Mouse (Mus musculus): ENCODE measurements around the gene Ethe1. TPM values are rescaled to one million over a fixed set of nuclear protein-coding genes. Genes with fewer than 3 reads are reported as not detected.
"Not testable (repeated sequence)": the region's sequence is repeated elsewhere in the genome, so short reads cannot be mapped to it uniquely, and the experiment has no call there.

Gene Ethe1
- total and polyA plus RNA-seq, 3 experiments = 21.0 to 33.3 TPM; not detected in 1

- TF ChIP-seq GATA1 (IDR thresholded peaks at IDR 0.05; ENCODE audit: low read depth, low read length) (peak; percentile 64), MYC (IDR thresholded peaks at IDR 0.05; ENCODE audit: low read depth, low read length) (peak; percentile 69), MAX (IDR thresholded peaks at IDR 0.05; ENCODE audit: low read length) (peak; percentile 80), ETS1 (IDR thresholded peaks at IDR 0.05; ENCODE audit: low read depth, low read length) (peak; percentile 67; the same call in 1 of the 2 replicates), SIN3A (IDR thresholded peaks at IDR 0.05; ENCODE audit: low read length) (no peak)
- Histone ChIP-seq H3K4me1 (ENCODE audit: control insufficient read depth in 1 of 2, insufficient read depth in 2 of 2, low read length in 2 of 2) (peaks cover 0 to 36% of the 10 kb centered on the region in 2 experiments; a peak in 2 of 4 replicates), H3K79me2 (ENCODE audit: control insufficient read depth, insufficient read depth, low read length, poor library complexity) (peaks cover 1% of the 10 kb centered on the region; the same call in 1 of the 2 replicates), H3K9me3 (replicated peaks; ENCODE audit: insufficient read depth, low read length) (no peaks in the 10 kb centered on the region), H3K27me3 (ENCODE audit: control insufficient read depth in 1 of 2, insufficient read depth in 2 of 2, low read length in 2 of 2) (no peaks in the 10 kb centered on the region), H3K9ac (ENCODE audit: control insufficient read depth, low read depth, low read length, poor library complexity, severe bottlenecking) (no peak overlapping the region), H3K27ac (ENCODE audit: control insufficient read depth, low read depth, low read length) (peak overlapping the region; percentile 38; the same call in 1 of the 2 replicates), H3K4me3 (ENCODE audit: control insufficient read depth in 1 of 2, insufficient read depth in 1 of 2, low read depth in 2 of 2, low read length in 2 of 2) (no peak overlapping the region), H3K36me3 (ENCODE audit: control insufficient read depth in 1 of 2, insufficient read depth in 2 of 2, low read length in 2 of 2) (peaks cover 0 to 25% of the 10 kb centered on the region in 2 experiments; a peak in 3 of 4 replicates)
- peak; percentile 65 for DNase-seq (ENCODE audit: low read depth, low spot score)
Observed at GRCm38 (mm10) chr7:24614816-24615215, 27.5 kb downstream of the Ethe1 start.

- H3K79me2 ChIP-seq (ENCODE audit: control insufficient read depth, insufficient read depth, low read length, poor library complexity) = no peaks in the 10 kb centered on the region
- peak overlapping the region; percentile 77 for H3K27ac ChIP-seq (ENCODE audit: control insufficient read depth, low read depth, low read length)
- H3K9me3 ChIP-seq (replicated peaks; ENCODE audit: insufficient read depth, low read length) = no peaks in the 10 kb centered on the region
- H3K4me1 ChIP-seq (ENCODE audit: control insufficient read depth in 1 of 2, insufficient read depth in 2 of 2, low read length in 2 of 2) = peaks cover 0 to 32% of the 10 kb centered on the region in 2 experiments; a peak in 2 of 4 replicates
- no peaks in the 10 kb centered on the region for H3K27me3 ChIP-seq (ENCODE audit: control insufficient read depth in 1 of 2, insufficient read depth in 2 of 2, low read length in 2 of 2)
- no peak overlapping the region for H3K9ac ChIP-seq (ENCODE audit: control insufficient read depth, low read depth, low read length, poor library complexity, severe bottlenecking)
- DNase-seq (ENCODE audit: low read depth, low spot score) = peak; percentile 75
- no peak overlapping the region for H3K4me3 ChIP-seq (ENCODE audit: control insufficient read depth in 1 of 2, insufficient read depth in 1 of 2, low read depth in 2 of 2, low read length in 2 of 2)
- TF ChIP-seq ETS1 (IDR thresholded peaks at IDR 0.05; ENCODE audit: low read depth, low read length) (peak; percentile 74), ELF1 (IDR thresholded peaks at IDR 0.05; ENCODE audit: low read depth, low read length) (no peak), RCOR1 (IDR thresholded peaks at IDR 0.05; ENCODE audit: low read depth, low read length) (peak; percentile 44; the same call in 1 of the 2 replicates), EP300 (IDR thresholded peaks at IDR 0.05; ENCODE audit: low read depth in 1 of 2, low read length in 2 of 2) (peak; percentile 53 to 86), TBP (IDR thresholded peaks at IDR 0.05; ENCODE audit: low read depth, low read length) (no peak), MYC (IDR thresholded peaks at IDR 0.05; ENCODE audit: low read depth, low read length) (peak; percentile 44; the same call in 1 of the 2 replicates), MYB (IDR thresholded peaks at IDR 0.05; ENCODE audit: low read depth, low read length) (peak; percentile 65; the same call in 1 of the 2 replicates), TCF12 (IDR thresholded peaks at IDR 0.05; ENCODE audit: low read depth, low read length) (peak; percentile 52), HCFC1 (IDR thresholded peaks at IDR 0.05; ENCODE audit: low read depth, low read length) (peak; percentile 44)
- peaks cover 0 to 22% of the 10 kb centered on the region in 2 experiments for H3K36me3 ChIP-seq (ENCODE audit: control insufficient read depth in 1 of 2, insufficient read depth in 2 of 2, low read length in 2 of 2)
Observed at GRCm38 (mm10) chr7:24617763-24618162, 30.4 kb downstream of the Ethe1 start.

- not testable (repeated sequence) for H3K9ac ChIP-seq (ENCODE audit: control insufficient read depth, low read depth, low read length, poor library complexity, severe bottlenecking); H3K4me3 ChIP-seq (ENCODE audit: control insufficient read depth in 1 of 2, insufficient read depth in 1 of 2, low read depth in 2 of 2, low read length in 2 of 2); H3K9me3 ChIP-seq (replicated peaks; ENCODE audit: insufficient read depth, low read length); DNase-seq (ENCODE audit: low read depth, low spot score); H3K27me3 ChIP-seq (ENCODE audit: control insufficient read depth in 1 of 2, insufficient read depth in 2 of 2, low read length in 2 of 2); H3K79me2 ChIP-seq (ENCODE audit: control insufficient read depth, insufficient read depth, low read length, poor library complexity)
- H3K27ac ChIP-seq (ENCODE audit: control insufficient read depth, low read depth, low read length) = peak overlapping the region; percentile 77
- H3K4me1 ChIP-seq (ENCODE audit: control insufficient read depth in 1 of 2, insufficient read depth in 2 of 2, low read length in 2 of 2) = peaks cover 0 to 32% of the 10 kb centered on the region in 2 experiments; a peak in 2 of 4 replicates
- H3K36me3 ChIP-seq (ENCODE audit: control insufficient read depth in 1 of 2, insufficient read depth in 2 of 2, low read length in 2 of 2) = peaks cover 1 to 22% of the 10 kb centered on the region in 2 experiments
Observed at GRCm38 (mm10) chr7:24618374-24618773, 31.0 kb downstream of the Ethe1 start.

All from MEL (cell line).